In genomic region chr6:48393811-48394210, GRCm38 (mm10) we compare ENCODE assay signal across 24 mouse cellular contexts. TPM values are rescaled to one million over a fixed set of nuclear protein-coding genes. Genes with fewer than 3 reads are reported as not detected.
DNase-seq lines count a peak whose midpoint lies in the region; ATAC-seq lines count a peak whose summit lies in the region.
"Had no signal": no experiment of that assay in that cellular context is flagged by ENCODE, and none has a peak within 500 bp of the region (broad histone marks: within the 10 kb centered on the region; RNA-seq: fewer than 3 reads in every experiment).

No protein-coding gene starts in this region.

- no peaks in the 10 kb centered on the region for H3K27me3 ChIP-seq in heart, embryonic 11.5 days (ENCODE audit: control insufficient read depth, insufficient read depth, low read length)
- H3K27me3 ChIP-seq: embryonic facial prominence, embryonic 12.5 days; embryonic facial prominence, embryonic 15.5 days; heart, embryonic 13.5 days had no signal

- no peak overlapping the region for H3K27ac ChIP-seq in heart, embryonic 11.5 days (ENCODE audit: low read depth, low read length)
- H3K27ac ChIP-seq: embryonic facial prominence, embryonic 12.5 days; embryonic facial prominence, embryonic 15.5 days; gastrocnemius, adult 2 months; heart, embryonic 13.5 days; hindbrain, embryonic 14.5 days had no signal

- ATAC-seq in heart, embryonic 11.5 days (replicated peaks; ENCODE audit: insufficient number of reproducible peaks, low FRiP score, low TSS enrichment) = no peak
- ATAC-seq in common myeloid progenitor, adult 5-6 weeks (replicated peaks; ENCODE audit: low read depth, poor library complexity, severe bottlenecking) = 0 out of 2 replicates have a peak, but pooled peaks have one; percentile 3
- ATAC-seq: CD4-positive, CD25-positive, alpha-beta regulatory T cell, adult 4 months; forebrain, embryonic 14.5 days; forebrain, postnatal 0 days; hindbrain, postnatal 0 days; intestine, postnatal 0 days had no signal

- H3K9ac ChIP-seq in heart, embryonic 11.5 days (ENCODE audit: low read depth, low read length) = no peak overlapping the region
- H3K9ac ChIP-seq: embryonic facial prominence, embryonic 12.5 days; embryonic facial prominence, embryonic 15.5 days; forebrain, postnatal 0 days; heart, embryonic 13.5 days; hindbrain, embryonic 14.5 days had no signal

- peak; percentile 63 for DNase-seq in adrenal gland, adult 8-10 months
- DNase-seq in adrenal gland, adult 18-20 months (ENCODE audit: low spot score in 2 of 2) = no peak
- peak; percentile 9 for DNase-seq in cerebellum, adult 8-10 months
- no peak for DNase-seq in cerebellum, postnatal 4 days (ENCODE audit: low spot score in 2 of 2)
- peak; percentile 27 for DNase-seq in heart, adult 11 months
- no peak for DNase-seq in spleen, postnatal 36 days (ENCODE audit: low spot score in 2 of 2)
- DNase-seq: forebrain, postnatal 0 days; gastrocnemius, adult 2 months; gastrocnemius, postnatal 14 days; heart, adult 18-20 months; heart, postnatal 14 days; heart, postnatal 4 days; kidney, adult 2 months had no signal

- no peak overlapping the region for H3K4me3 ChIP-seq in heart, embryonic 11.5 days (ENCODE audit: low read depth, low read length)
- H3K4me3 ChIP-seq: embryonic facial prominence, embryonic 12.5 days; embryonic facial prominence, embryonic 15.5 days; gastrocnemius, adult 2 months; heart, embryonic 13.5 days had no signal

- H3K9me3 ChIP-seq in heart, embryonic 11.5 days (replicated peaks; ENCODE audit: control insufficient read depth, low read length) = no peaks in the 10 kb centered on the region
- H3K9me3 ChIP-seq: embryonic facial prominence, embryonic 12.5 days; embryonic facial prominence, embryonic 15.5 days; heart, embryonic 13.5 days had no signal

- peaks cover 12% of the 10 kb centered on the region for H3K4me1 ChIP-seq in heart, embryonic 11.5 days (ENCODE audit: control insufficient read depth, insufficient read depth, low read length)

- no peak overlapping the region for H3K4me2 ChIP-seq in heart, embryonic 11.5 days
- H3K4me2 ChIP-seq: embryonic facial prominence, embryonic 12.5 days; embryonic facial prominence, embryonic 15.5 days; heart, embryonic 13.5 days; hindbrain, embryonic 14.5 days had no signal

- no peaks in the 10 kb centered on the region for H3K36me3 ChIP-seq in heart, embryonic 11.5 days (ENCODE audit: control insufficient read depth, insufficient read depth, low read length)
- H3K36me3 ChIP-seq: embryonic facial prominence, embryonic 12.5 days; embryonic facial prominence, embryonic 15.5 days; heart, embryonic 13.5 days had no signal

RNA-seq across cellular contexts. Expression of gene Krba1, which starts 1.6 kb away (rescaled TPM):
- total RNA-seq in adrenal gland, adult 8-10 months (2022) = 10 to 100 TPM; 44.0 to 56.6 (median 50.8) TPM
- total RNA-seq in adrenal gland, adult 18-20 months (2021) = 10 to 100 TPM; 14.6 to 35.1 TPM
- polyA plus RNA-seq in heart, embryonic 11.5 days (2014; fragmentation: Nextera tagmentation; extraction: Ambion mirVana) = 14.7 and 15.4 TPM in 2 replicates
- total RNA-seq in common myeloid progenitor, adult 5-6 weeks (2017) = 4.8 and 6.6 TPM in 2 replicates

RNA-seq across cellular contexts. Expression of gene Zfp467, which starts 51.8 kb away (rescaled TPM):
- total RNA-seq in adrenal gland, adult 8-10 months (2022) = 10 to 100 TPM; 56.7 to 68.0 (median 60.6) TPM
- 10 to 100 TPM; 36.0 to 58.6 TPM for total RNA-seq in adrenal gland, adult 18-20 months (2021)
- 17.3 and 17.8 TPM in 2 replicates for polyA plus RNA-seq in heart, embryonic 11.5 days (2014; fragmentation: Nextera tagmentation; extraction: Ambion mirVana)
- total RNA-seq in common myeloid progenitor, adult 5-6 weeks (2017) = 1.8 and 2.8 TPM in 2 replicates

RNA-seq across cellular contexts. Expression of gene Sspo, which starts 54.2 kb away (rescaled TPM):
- 1 to 10 TPM; 2.7 to 9.7 (median 5.6) TPM for total RNA-seq in adrenal gland, adult 8-10 months (2022)
- 1 to 10 TPM; 3.0 to 3.1 TPM for total RNA-seq in adrenal gland, adult 18-20 months (2021)
- 0.41 and 0.54 TPM in 2 replicates for polyA plus RNA-seq in heart, embryonic 11.5 days (2014; fragmentation: Nextera tagmentation; extraction: Ambion mirVana)
- total RNA-seq in common myeloid progenitor, adult 5-6 weeks (2017) = not detected in 2 replicates
- total RNA-seq: MEL had no signal

Comparison
In these comparisons a context has a peak if more than half of its experiments do, and no peak if none do; other contexts are left out.
1. DNase-seq: peak in adrenal gland, adult 8-10 months (single experiment), cerebellum, adult 8-10 months (single experiment) and heart, adult 11 months (single experiment); none in adrenal gland, adult 18-20 months (0 of 2), cerebellum, postnatal 4 days (0 of 2) and spleen, postnatal 36 days (0 of 2).